Mouse (Mus musculus) ES-E14 (cell line): Measurements from ENCODE around the gene Tmem59l.

Experiments
- CHD2 ChIP-seq: IDR thresholded peaks from 2 replicates; pipeline ENCODE4 v1.6.1; 2014; ENCODE audit warnings: mild to moderate bottlenecking, low read depth, low read length, inconsistent platforms
- HCFC1 ChIP-seq: IDR thresholded peaks from 2 replicates; pipeline ENCODE4 v1.6.1; 2012; ENCODE audit warnings: low read length, inconsistent platforms, borderline replicate concordance; ENCODE audit not compliant: insufficient read depth
- MAFK ChIP-seq: IDR thresholded peaks from 2 replicates; pipeline ENCODE4 v1.6.1; 2014; ENCODE audit warnings: mild to moderate bottlenecking, low read depth, low read length, inconsistent platforms; ENCODE audit not compliant: insufficient read depth
- ZC3H11A ChIP-seq: IDR thresholded peaks from 2 replicates; pipeline ENCODE4 v1.6.1; 2012; ENCODE audit warnings: low read depth, mild to moderate bottlenecking, inconsistent platforms, low read length, borderline replicate concordance
- ZNF384 ChIP-seq: IDR thresholded peaks from 2 replicates; pipeline ENCODE4 v1.6.1; 2012; ENCODE audit warnings: low read depth, low read length, inconsistent platforms

- TF ChIP-seq ZC3H11A: no peak
- TF ChIP-seq ZNF384: no peak
- no peak for TF ChIP-seq CHD2
- TF ChIP-seq MAFK: no peak
- no peak for TF ChIP-seq HCFC1
Measured at GRCm38 (mm10) chr8:70440246-70440645, 46.9 kb downstream of the Tmem59l start.
